Mouse (Mus musculus) testis, adult 2 months (tissue): ENCODE measurements at regions not wholly inside any gene's neighbourhood (a gene's known extent, or its start where the extent isn't known, plus 50 kb on each side); places are given as distances from the start of the nearest gene placed in this dataset.

ENCODE experiments used
- CTCF ChIP-seq: fragments of 200-500 bp; IDR thresholded peaks from 2 replicates; pipeline ENCODE4 v1.5.1; 2012; ENCODE audit warnings: low read depth, mild to moderate bottlenecking, inconsistent platforms, low read length, moderate library complexity; ENCODE audit not compliant: control insufficient read depth, insufficient read depth, insufficient replicate concordance
- POLR2A ChIP-seq: fragments of 200-500 bp; IDR thresholded peaks from 2 replicates; pipeline ENCODE4 v1.6.1; 2012; ENCODE audit warnings: low read depth, mild to moderate bottlenecking, inconsistent platforms, low read length, moderate library complexity; ENCODE audit not compliant: control insufficient read depth

DNA sequence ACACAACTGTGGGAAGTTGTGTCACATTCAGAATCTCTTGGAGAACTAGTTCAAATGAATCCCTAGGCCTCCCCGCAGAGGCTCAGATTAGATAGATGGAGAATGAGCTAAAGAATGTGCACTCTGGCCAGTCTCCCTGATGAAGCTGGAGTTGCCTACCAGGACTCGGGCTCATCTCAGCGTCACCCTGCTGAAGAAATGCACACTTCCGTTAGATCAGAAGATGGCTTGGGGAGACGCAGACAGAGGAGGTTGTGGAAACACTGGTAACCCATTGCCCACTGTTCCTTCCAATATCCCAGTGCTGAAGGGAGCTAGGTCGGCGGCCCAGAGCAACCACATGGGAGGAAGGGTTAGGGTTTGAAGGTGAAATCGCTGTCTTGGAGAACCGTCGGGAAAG is 77.7 kb upstream of the Armc2 start:
- TF ChIP-seq CTCF (no peak), POLR2A (no peak)
